Mouse (Mus musculus): ENCODE data around the gene Csnk2a2. TPM values are rescaled to one million over a fixed set of nuclear protein-coding genes. Genes with fewer than 3 reads are reported as not detected.

Gene Csnk2a2
- polyA plus RNA-seq (2015; fragmentation: Nextera tagmentation; extraction: Ambion mirVana): 5.1 and 5.5 TPM in 2 replicates

GRCm38 (mm10) chr8:95490006-95490405, at the start of gene Csnk2a2:
TSS of gene Csnk2a2 (minus strand) at chr8:95490039.
- H3K9me3 ChIP-seq (ENCODE audit: control insufficient read depth, low read length): no peaks in the 10 kb centered on the region
- ATAC-seq: no peak
- no peaks in the 10 kb centered on the region for H3K36me3 ChIP-seq (ENCODE audit: control insufficient read depth, insufficient read depth, low read length)
- peaks cover 8% of the 10 kb centered on the region for H3K4me1 ChIP-seq (ENCODE audit: control insufficient read depth, insufficient read depth, low read length)
- 81% methylated on average over 5 of the region's 5 CpGs for WGBS
- peak within 1 kb of the TSS; percentile 81 for H3K4me2 ChIP-seq (ENCODE audit: low read depth, low read length)
- peak within 1 kb of the TSS; percentile 96 for H3K4me3 ChIP-seq (ENCODE audit: low read length)
- H3K9ac ChIP-seq (ENCODE audit: low read depth, low read length): peak within 1 kb of the TSS; percentile 95
- no peak within 1 kb of the TSS for H3K27ac ChIP-seq (ENCODE audit: low read length)
- H3K27me3 ChIP-seq (replicated peaks; ENCODE audit: control insufficient read depth, insufficient read depth, low read length): no peaks in the 10 kb centered on the region

GRCm38 (mm10) chr8:95539487-95539886, 49.6 kb upstream of the Csnk2a2 start:
- Histone ChIP-seq H3K9ac (ENCODE audit: low read depth, low read length) (no peak overlapping the region), H3K4me2 (ENCODE audit: low read depth, low read length) (no peak overlapping the region), H3K4me1 (ENCODE audit: control insufficient read depth, insufficient read depth, low read length) (no peaks in the 10 kb centered on the region), H3K4me3 (ENCODE audit: low read length) (no peak overlapping the region), H3K27ac (ENCODE audit: low read length) (no peak overlapping the region), H3K36me3 (ENCODE audit: control insufficient read depth, insufficient read depth, low read length) (no peaks in the 10 kb centered on the region), H3K9me3 (ENCODE audit: control insufficient read depth, low read length) (no peaks in the 10 kb centered on the region), H3K27me3 (replicated peaks; ENCODE audit: control insufficient read depth, insufficient read depth, low read length) (no peaks in the 10 kb centered on the region)
- 67% methylated on average over 5 of the region's 5 CpGs for WGBS
- ATAC-seq: no peak

- Histone ChIP-seq H3K4me2 (ENCODE audit: low read depth, low read length) (peak within 1 kb of the TSS; percentile 83), H3K27me3 (replicated peaks; ENCODE audit: control insufficient read depth, insufficient read depth, low read length) (no peaks in the 10 kb centered on the region), H3K4me1 (ENCODE audit: control insufficient read depth, insufficient read depth, low read length) (peaks cover 9% of the 10 kb centered on the region; the same call in 1 of the 2 replicates), H3K9me3 (ENCODE audit: control insufficient read depth, low read length) (no peaks in the 10 kb centered on the region), H3K36me3 (ENCODE audit: control insufficient read depth, insufficient read depth, low read length) (no peaks in the 10 kb centered on the region), H3K9ac (ENCODE audit: low read depth, low read length) (peak within 1 kb of the TSS; percentile 60; the same call in 1 of the 2 replicates), H3K27ac (ENCODE audit: low read length) (no peak within 1 kb of the TSS), H3K4me3 (ENCODE audit: low read length) (peak within 1 kb of the TSS; percentile 51)
- ATAC-seq: peak; percentile 92
- WGBS: 8% methylated on average over 33 of the region's 33 CpGs
Observed at GRCm38 (mm10) chr8:95533584-95534387, 43.9 kb upstream of the Csnk2a2 start, which contains the start of gene Ccdc113. TSS of gene Ccdc113 (plus strand) at chr8:95534085.

- Histone ChIP-seq H3K4me1 (ENCODE audit: control insufficient read depth, insufficient read depth, low read length) (peaks cover 9% of the 10 kb centered on the region; the same call in 1 of the 2 replicates), H3K9ac (ENCODE audit: low read depth, low read length) (no peak overlapping the region), H3K9me3 (ENCODE audit: control insufficient read depth, low read length) (no peaks in the 10 kb centered on the region), H3K27me3 (replicated peaks; ENCODE audit: control insufficient read depth, insufficient read depth, low read length) (no peaks in the 10 kb centered on the region), H3K4me3 (ENCODE audit: low read length) (no peak overlapping the region), H3K36me3 (ENCODE audit: control insufficient read depth, insufficient read depth, low read length) (no peaks in the 10 kb centered on the region), H3K4me2 (ENCODE audit: low read depth, low read length) (no peak overlapping the region), H3K27ac (ENCODE audit: low read length) (no peak overlapping the region)
- WGBS: 57% methylated on average over 4 of the region's 4 CpGs
- no peak for ATAC-seq
Observed at GRCm38 (mm10) chr8:95532206-95532605, 42.4 kb upstream of the Csnk2a2 start.

GRCm38 (mm10) chr8:95528750-95529310, 39.0 kb upstream of the Csnk2a2 start:
- WGBS: 65% methylated on average over 9 of the region's 9 CpGs
- Histone ChIP-seq H3K4me2 (ENCODE audit: low read depth, low read length) (no peak overlapping the region), H3K4me3 (ENCODE audit: low read length) (no peak overlapping the region), H3K4me1 (ENCODE audit: control insufficient read depth, insufficient read depth, low read length) (peaks cover 3% of the 10 kb centered on the region; the same call in 1 of the 2 replicates), H3K27ac (ENCODE audit: low read length) (no peak overlapping the region), H3K9ac (ENCODE audit: low read depth, low read length) (no peak overlapping the region), H3K36me3 (ENCODE audit: control insufficient read depth, insufficient read depth, low read length) (no peaks in the 10 kb centered on the region), H3K27me3 (replicated peaks; ENCODE audit: control insufficient read depth, insufficient read depth, low read length) (no peaks in the 10 kb centered on the region), H3K9me3 (ENCODE audit: control insufficient read depth, low read length) (0 out of 2 replicates have a peak, but pooled peaks cover 3% of the 10 kb centered on the region)
- ATAC-seq: no peak

GRCm38 (mm10) chr8:95528194-95528593, 38.4 kb upstream of the Csnk2a2 start:
- H3K9me3 ChIP-seq (ENCODE audit: control insufficient read depth, low read length): 0 out of 2 replicates have a peak, but pooled peaks cover 5% of the 10 kb centered on the region
- H3K4me3 ChIP-seq (ENCODE audit: low read length): no peak overlapping the region
- H3K4me2 ChIP-seq (ENCODE audit: low read depth, low read length): no peak overlapping the region
- no peaks in the 10 kb centered on the region for H3K36me3 ChIP-seq (ENCODE audit: control insufficient read depth, insufficient read depth, low read length)
- no peaks in the 10 kb centered on the region for H3K4me1 ChIP-seq (ENCODE audit: control insufficient read depth, insufficient read depth, low read length)
- no peak overlapping the region for H3K27ac ChIP-seq (ENCODE audit: low read length)
- ATAC-seq: no peak
- WGBS: 85% methylated on average over 10 of the region's 10 CpGs
- H3K27me3 ChIP-seq (replicated peaks; ENCODE audit: control insufficient read depth, insufficient read depth, low read length): no peaks in the 10 kb centered on the region
- H3K9ac ChIP-seq (ENCODE audit: low read depth, low read length): no peak overlapping the region

GRCm38 (mm10) chr8:95523991-95524390, 34.2 kb upstream of the Csnk2a2 start:
- H3K27ac ChIP-seq (ENCODE audit: low read length): no peak overlapping the region
- H3K4me2 ChIP-seq (ENCODE audit: low read depth, low read length): no peak overlapping the region
- no peak overlapping the region for H3K4me3 ChIP-seq (ENCODE audit: low read length)
- no peaks in the 10 kb centered on the region for H3K4me1 ChIP-seq (ENCODE audit: control insufficient read depth, insufficient read depth, low read length)
- 0 out of 2 replicates have a peak, but pooled peaks cover 5% of the 10 kb centered on the region for H3K9me3 ChIP-seq (ENCODE audit: control insufficient read depth, low read length)
- no peak for ATAC-seq
- no peak overlapping the region for H3K9ac ChIP-seq (ENCODE audit: low read depth, low read length)
- H3K27me3 ChIP-seq (replicated peaks; ENCODE audit: control insufficient read depth, insufficient read depth, low read length): no peaks in the 10 kb centered on the region
- 92% methylated on average over 4 of the region's 4 CpGs for WGBS
- no peaks in the 10 kb centered on the region for H3K36me3 ChIP-seq (ENCODE audit: control insufficient read depth, insufficient read depth, low read length)

- WGBS: 88% methylated on average over 6 of the region's 6 CpGs
- Histone ChIP-seq H3K4me3 (ENCODE audit: low read length) (no peak overlapping the region), H3K4me1 (ENCODE audit: control insufficient read depth, insufficient read depth, low read length) (no peaks in the 10 kb centered on the region), H3K27ac (ENCODE audit: low read length) (no peak overlapping the region), H3K4me2 (ENCODE audit: low read depth, low read length) (no peak overlapping the region), H3K27me3 (replicated peaks; ENCODE audit: control insufficient read depth, insufficient read depth, low read length) (no peaks in the 10 kb centered on the region), H3K36me3 (ENCODE audit: control insufficient read depth, insufficient read depth, low read length) (no peaks in the 10 kb centered on the region), H3K9me3 (ENCODE audit: control insufficient read depth, low read length) (no peaks in the 10 kb centered on the region), H3K9ac (ENCODE audit: low read depth, low read length) (no peak overlapping the region)
- ATAC-seq: no peak
Observed at GRCm38 (mm10) chr8:95516928-95517327, 27.1 kb upstream of the Csnk2a2 start.

GRCm38 (mm10) chr8:95513219-95513618, 23.4 kb upstream of the Csnk2a2 start:
- Histone ChIP-seq H3K9me3 (ENCODE audit: control insufficient read depth, low read length) (no peaks in the 10 kb centered on the region), H3K4me2 (ENCODE audit: low read depth, low read length) (no peak overlapping the region), H3K27me3 (replicated peaks; ENCODE audit: control insufficient read depth, insufficient read depth, low read length) (no peaks in the 10 kb centered on the region), H3K9ac (ENCODE audit: low read depth, low read length) (no peak overlapping the region), H3K4me1 (ENCODE audit: control insufficient read depth, insufficient read depth, low read length) (no peaks in the 10 kb centered on the region), H3K27ac (ENCODE audit: low read length) (no peak overlapping the region), H3K36me3 (ENCODE audit: control insufficient read depth, insufficient read depth, low read length) (no peaks in the 10 kb centered on the region), H3K4me3 (ENCODE audit: low read length) (no peak overlapping the region)
- 64% methylated on average over 4 of the region's 4 CpGs for WGBS
- ATAC-seq: no peak
